Mouse (Mus musculus) MEL (cell line): ENCODE data around the gene Mta3.

ENCODE experiments used
- CTCF ChIP-seq, 3 experiments: IDR thresholded peaks in 2 of 3; conservative IDR thresholded peaks in 1 of 3; 2 replicates each; pipeline ENCODE4 v1.5.1; 2011 to 2012; ENCODE audit warnings: low read length in 3 of 3, low read depth in 2 of 3, mild to moderate bottlenecking in 2 of 3, improper control_type of control experiment in 1 of 3, inconsistent platforms in 1 of 3, mixed read lengths in 1 of 3, moderate library complexity in 1 of 3; ENCODE audit not compliant: control insufficient read depth in 1 of 3, insufficient read depth in 1 of 3, poor library complexity in 1 of 3, severe bottlenecking in 1 of 3
- HCFC1 ChIP-seq: IDR thresholded peaks from 2 replicates; pipeline ENCODE4 v1.6.1; 2012; ENCODE audit warnings: low read depth, mild to moderate bottlenecking, inconsistent platforms, low read length, improper control_type of control experiment, moderate library complexity
- MXI1 ChIP-seq: IDR thresholded peaks from 2 replicates; pipeline ENCODE4 v1.6.1; 2011; ENCODE audit warnings: mild to moderate bottlenecking, low read depth, low read length, improper control_type of control experiment
- POLR2A ChIP-seq, 2 experiments: IDR thresholded peaks; 2 replicates each; pipeline ENCODE4 v1.6.1; 2011 to 2012; ENCODE audit warnings: low read length in 2 of 2, mild to moderate bottlenecking in 2 of 2, control low read depth in 1 of 2, improper control_type of control experiment in 1 of 2, low read depth in 1 of 2, moderate library complexity in 1 of 2; ENCODE audit not compliant: control insufficient read depth in 1 of 2, insufficient read depth in 1 of 2, poor library complexity in 1 of 2
- ZNF384 ChIP-seq: IDR thresholded peaks from 2 replicates; pipeline ENCODE4 v1.6.1; 2012; ENCODE audit warnings: low read depth, mild to moderate bottlenecking, inconsistent platforms, low read length, improper control_type of control experiment

DNA sequence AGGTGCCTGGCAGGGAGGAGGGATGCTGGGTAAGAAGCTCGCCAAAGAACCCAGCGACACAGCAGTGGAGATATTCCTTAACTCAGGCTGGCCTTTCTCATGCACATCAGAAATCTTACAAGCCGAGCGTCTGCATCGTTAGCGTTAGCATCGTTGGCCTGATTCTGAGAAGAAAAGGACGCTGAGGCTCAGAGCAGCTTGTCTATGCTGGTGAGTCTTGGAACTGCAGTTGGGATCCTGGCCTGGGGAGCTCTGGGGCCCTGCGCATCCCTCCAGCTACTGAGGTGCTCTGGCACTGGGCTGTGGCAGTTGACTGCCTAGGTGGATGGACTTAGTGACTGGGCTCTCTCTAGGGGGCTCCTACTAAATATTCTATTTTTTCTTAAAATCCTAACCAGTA, 133.2 kb downstream of the Mta3 start:
- no peak for TF ChIP-seq CTCF (IDR thresholded peaks at IDR 0.05 in 2 of 3, conservative IDR thresholded peaks at IDR 0.05 in 1 of 3; ENCODE audit: control insufficient read depth in 1 of 3, insufficient read depth in 1 of 3, low read depth in 2 of 3, low read length in 3 of 3, poor library complexity in 1 of 3, severe bottlenecking in 1 of 3)
- TF ChIP-seq ZNF384: no peak
- no peak for TF ChIP-seq POLR2A (IDR thresholded peaks at IDR 0.05; ENCODE audit: control insufficient read depth in 1 of 2, insufficient read depth in 1 of 2, low read depth in 1 of 2, low read length in 2 of 2, poor library complexity in 1 of 2)
- no peak for TF ChIP-seq HCFC1
- TF ChIP-seq MXI1: no peak
